Mouse (Mus musculus) naive thymus-derived CD4-positive, alpha-beta T cell, adult 2 months (primary cell): Measurements from ENCODE around the gene Dlx1.

Experiments used
- DNase-seq: peaks from one replicate; pipeline ENCODE4 v3.0.0-alpha.2; 2011; ENCODE audit warnings: low read depth

Gene Dlx1

DNA sequence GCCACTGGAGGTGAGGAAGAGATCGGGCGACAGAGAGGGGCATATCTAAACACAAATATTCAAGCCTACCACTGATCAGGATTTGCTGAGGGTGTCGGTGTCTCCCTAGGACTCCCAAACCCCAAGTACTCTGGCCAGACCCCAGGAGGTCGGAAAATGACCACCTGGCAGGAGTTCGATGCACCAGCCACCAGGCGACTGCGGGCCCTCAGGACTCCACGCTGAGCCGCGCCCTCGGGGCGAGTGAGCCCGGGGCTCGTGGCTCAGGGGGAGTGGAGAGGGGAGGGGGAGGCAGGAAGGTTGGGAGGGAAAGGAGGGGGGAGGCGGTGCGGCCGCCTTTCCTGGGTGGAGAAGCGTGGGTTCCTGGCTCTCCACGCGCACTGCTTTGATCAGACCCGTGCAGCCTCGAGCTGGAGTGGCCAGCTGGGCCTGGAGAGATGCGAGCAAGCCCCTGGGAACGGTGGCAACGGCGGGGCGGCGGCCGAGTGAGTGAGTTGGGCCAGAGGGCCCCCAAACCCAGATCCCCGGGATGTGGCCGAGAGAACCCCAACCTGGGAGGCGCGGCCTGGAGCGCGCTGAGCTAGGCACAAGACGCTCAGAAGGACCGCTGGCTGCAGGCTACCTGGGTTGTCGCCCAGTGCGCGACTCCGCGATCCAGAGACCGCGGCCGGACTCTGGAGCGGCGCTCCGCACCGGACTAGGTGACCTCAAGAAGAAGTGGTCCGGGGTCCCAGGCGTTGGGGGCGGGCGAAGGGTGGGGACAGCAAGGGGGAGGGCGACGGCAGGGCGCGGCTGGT is 999 bp downstream of the Dlx1 start:
- DNase-seq, result no peak

DNA sequence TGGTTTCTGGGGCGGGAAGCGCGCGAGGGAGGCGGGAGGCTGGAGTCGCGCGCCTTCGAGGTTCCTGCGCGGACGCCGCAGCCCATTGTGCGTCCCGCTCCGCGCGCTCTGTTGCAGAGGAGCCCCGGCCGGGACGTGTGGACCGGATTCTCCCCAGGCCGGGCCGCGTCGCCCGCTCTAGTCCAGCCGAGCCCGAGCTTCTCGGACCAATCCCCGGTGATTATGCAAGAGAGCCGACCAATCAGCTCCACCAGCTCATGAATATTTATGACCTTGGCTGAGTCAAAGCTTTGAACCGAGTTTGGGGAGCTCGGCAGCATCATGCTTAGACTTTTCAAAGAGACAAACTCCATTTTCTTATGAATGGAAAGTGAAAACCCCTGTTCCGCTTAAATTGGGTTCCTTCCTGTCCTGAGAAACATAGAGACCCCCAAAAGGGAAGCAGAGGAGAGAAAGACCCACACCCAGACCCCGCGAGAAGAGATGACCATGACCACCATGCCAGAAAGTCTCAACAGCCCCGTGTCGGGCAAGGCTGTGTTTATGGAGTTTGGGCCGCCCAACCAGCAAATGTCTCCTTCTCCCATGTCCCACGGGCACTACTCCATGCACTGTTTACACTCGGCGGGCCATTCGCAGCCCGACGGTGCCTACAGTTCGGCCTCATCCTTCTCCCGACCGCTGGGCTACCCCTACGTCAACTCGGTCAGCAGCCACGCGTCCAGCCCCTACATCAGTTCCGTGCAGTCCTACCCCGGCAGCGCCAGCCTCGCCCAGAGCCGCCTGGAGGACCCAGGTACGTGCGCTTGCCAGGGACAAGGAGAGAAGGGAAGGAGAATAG is 1.8 kb downstream of the Dlx1 start:
- peak; percentile 43 for DNase-seq

DNA sequence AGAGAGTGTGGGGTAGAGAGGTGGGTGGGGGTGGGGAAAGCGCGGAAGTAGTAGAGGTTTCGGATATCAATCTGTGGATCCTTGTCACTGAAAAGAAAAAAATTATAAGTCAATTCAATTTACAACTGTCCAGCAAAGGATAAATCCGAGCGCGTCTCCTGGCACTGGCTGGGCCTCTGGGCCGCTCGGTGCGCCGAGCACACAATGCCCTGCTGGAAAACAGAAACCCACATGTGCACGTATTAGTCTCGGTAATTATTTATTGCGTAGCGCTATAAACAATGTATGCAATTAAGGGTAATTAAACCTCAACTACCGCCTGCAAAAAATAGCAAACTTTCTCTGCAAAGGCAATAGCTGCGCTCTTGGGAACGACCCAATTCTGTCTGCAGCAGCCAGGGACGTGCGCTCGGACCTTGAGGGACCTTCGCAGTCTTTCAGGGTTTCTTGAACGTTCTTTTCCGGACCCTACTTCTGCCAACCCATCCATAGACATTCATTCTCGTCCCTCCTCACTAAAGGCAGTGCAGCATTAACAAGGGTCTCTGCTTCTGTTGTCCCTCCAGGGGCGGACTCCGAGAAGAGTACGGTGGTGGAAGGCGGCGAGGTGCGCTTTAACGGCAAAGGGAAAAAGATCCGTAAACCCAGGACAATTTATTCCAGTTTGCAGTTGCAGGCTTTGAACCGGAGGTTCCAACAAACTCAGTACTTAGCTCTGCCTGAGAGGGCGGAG is 2.6 kb downstream of the Dlx1 start:
- DNase-seq, result peak; percentile 17

DNA sequence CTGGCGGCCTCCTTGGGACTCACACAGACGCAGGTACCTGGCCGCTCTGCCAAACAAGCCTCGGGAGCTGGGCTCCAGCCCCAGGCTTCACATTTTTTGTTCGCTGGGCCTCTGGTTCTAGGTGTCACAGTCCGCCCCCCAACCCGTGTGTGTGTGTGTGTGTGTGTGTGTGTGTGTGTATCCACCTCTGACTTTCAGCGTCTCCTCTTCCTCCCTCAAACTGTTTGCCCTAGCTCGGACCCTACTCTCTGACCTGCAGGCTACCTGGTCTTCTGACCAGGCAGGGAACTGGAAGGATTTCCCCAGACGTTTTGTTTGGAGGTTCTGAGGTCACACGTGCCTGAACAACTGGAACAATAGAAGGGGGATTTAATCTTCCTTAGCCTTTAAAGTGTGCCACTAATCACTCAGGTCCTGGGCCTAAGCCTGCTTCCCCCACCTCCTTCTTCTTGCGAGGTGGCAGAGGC is 3.2 kb downstream of the Dlx1 start:
- DNase-seq, result no peak

DNA sequence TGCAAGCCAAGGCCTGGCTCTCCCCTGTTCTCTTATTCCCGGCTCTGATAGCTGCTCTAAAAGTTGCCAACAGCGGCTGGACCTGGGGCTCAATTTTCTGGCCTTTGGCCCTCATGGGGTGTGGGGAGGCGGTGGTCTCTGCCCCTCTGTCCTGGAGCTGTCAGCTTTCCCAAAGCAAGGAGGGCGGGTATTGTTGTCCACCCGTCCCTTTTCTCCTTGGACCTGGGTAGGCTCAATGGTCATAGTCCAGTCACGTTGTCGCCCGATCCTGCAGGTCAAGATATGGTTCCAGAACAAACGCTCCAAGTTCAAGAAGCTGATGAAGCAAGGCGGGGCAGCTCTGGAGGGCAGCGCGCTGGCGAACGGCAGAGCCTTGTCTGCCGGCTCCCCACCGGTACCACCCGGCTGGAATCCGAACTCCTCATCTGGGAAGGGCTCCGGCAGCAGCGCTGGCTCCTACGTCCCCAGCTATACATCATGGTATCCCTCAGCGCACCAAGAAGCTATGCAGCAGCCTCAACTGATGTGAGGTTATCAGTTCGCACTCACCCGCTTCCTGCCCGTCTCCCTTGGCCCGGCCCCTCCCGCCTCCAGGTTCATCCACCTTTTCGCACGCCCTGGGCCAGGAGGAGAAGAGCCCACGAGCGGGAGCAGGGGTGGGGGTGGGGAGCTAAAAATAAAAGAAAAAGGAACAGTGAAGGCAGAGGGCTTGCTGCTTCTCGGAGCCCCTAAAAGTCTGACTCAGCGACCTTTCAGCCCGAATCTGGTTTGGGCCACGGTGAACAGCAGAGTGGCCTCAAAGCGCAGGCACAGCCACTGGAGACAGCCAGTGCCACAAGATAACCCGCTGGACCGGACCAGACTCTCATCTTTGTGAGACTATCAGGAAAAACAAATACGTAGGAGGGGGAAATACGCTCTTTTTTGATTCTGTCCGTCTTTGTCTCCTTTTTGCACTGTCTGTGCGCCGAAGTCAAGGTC is 4.4 kb downstream of the Dlx1 start:
- peak; percentile 21 for DNase-seq

DNA sequence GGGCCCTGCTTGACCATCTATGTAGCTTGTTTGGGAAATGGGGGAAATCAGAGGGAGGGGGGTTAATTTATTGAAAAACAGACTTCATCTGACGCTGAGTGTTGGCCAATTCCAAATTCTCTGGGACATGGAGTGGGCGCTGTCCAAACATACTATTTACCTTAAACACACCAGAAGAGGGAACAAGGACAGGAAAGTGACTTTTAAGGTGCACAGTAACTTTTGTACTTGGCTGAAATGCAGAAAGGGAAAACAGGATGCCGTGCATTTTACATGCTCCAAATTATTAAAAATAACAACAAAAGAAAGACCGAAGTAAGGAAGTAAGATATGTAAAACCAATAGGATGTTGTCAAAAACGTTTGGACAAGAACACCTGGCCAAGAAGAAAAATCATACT is 5.2 kb downstream of the Dlx1 start:
- no peak for DNase-seq

DNA sequence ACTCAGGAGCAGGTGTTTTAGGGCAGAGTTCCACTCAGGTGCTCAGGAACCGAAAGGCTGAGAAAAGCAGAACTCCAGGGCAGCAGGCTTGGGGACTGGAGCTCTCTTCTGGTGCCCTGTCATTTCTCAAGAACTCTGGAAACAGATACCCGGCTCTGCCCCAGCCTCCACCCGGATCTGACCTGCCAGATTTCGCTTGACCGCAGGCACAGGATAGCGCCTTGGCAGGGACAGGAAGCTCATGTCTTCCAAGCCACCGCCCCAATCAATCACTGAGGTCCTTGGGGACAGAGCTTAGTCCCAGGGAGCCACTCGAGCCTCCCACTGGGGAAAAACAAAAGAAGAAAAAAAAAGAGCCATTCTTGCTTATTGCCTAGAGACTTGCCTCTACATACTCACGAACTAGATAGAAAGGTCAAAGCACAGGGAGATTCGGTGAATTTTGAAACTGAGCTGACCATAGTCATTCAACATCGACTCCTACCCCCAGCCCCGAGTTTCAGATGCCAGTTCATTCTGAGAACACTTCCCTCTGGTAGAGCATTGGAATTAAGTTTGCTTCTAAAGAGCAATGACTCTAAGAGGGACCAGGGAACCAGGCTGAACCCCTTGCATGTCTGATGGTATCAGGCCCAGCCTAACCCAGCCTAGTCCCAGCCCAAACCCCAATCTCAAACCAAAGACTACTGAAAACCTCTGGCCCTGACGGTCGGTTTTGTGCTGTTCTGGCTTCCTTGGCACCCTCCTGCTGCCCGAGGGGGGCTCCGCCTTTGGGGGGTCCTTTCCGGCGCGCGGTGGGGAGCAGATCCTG is 6.5 kb downstream of the Dlx1 start:
- DNase-seq, result no peak

DNA sequence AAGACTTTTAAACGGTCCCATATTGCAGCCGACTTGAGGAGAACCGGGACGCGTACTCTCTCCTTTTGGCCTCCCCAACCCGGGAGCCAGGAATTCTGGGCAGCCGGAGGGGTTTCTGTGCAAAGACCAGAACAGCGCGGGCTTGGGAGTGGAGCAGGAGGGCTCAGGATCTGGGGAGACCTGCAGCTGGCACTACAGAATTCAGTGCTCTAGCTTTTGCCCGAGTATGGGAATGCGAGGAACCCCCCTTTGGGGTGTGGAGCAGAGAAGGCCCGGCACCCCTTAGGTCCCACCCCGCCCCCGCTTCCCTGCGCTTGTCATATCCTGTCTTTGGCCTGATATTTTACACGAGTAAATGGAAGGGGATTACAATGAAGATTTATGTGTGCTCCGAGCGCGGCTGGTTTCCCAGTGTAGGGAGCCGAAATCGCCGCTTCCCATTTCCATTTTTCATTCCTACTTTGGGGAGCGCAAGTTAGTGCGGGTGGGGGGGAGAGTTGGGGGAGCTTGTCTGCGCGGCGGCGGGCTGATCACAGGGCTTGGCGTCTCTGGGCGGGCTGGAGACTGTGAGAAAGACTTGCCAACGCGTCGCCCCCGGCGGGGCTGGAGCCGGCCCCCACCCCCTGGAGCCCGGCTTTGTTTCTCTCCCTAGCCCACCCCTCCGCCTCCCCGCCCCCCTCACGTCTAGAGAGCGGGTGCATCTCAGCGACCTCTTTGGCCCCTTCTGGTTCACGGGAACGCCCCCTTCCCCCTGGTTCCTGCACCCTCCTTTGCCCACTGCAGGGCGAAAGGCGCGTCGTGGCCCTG is 12.9 kb downstream of the Dlx1 start:
- DNase-seq, result peak; percentile 18

DNA sequence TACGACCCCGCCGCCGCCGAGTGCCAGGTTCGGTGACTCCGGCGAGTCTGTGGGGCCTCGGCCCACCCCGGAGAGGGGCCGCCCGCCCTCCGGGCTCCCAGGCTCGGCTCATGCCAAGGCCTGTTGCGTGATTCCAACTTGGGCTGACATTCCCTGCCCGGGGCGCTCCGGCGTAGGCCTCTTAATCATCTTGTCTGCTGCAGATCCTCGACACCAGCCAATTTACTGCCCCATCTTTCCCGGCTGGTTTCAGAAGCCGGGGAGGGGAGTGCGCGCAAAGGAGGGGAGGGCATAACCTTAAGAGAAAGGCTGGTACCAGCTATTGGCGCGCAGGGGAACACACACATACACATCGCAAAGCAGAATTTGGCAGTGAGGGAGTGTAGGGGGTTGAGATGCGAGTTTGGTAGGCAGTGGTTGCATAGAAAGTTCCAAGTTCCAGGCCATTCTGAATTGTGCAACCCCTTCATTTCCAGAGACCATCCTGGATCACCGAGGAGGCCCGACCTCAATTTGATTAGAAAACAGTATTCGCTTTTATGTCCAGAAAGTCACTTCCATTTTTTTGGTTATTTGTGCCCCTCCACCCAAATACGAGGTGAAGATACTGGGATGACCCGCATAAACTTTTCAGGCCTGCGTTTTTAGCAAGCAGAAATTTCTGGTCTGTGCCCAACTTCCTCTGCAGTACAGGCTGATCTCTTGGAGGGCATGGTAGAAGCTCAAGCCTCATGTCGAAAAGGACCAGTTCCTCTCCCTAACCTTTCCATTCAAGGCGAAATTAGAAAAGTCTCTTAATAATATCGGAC is 13.7 kb downstream of the Dlx1 start:
- DNase-seq, result no peak

DNA sequence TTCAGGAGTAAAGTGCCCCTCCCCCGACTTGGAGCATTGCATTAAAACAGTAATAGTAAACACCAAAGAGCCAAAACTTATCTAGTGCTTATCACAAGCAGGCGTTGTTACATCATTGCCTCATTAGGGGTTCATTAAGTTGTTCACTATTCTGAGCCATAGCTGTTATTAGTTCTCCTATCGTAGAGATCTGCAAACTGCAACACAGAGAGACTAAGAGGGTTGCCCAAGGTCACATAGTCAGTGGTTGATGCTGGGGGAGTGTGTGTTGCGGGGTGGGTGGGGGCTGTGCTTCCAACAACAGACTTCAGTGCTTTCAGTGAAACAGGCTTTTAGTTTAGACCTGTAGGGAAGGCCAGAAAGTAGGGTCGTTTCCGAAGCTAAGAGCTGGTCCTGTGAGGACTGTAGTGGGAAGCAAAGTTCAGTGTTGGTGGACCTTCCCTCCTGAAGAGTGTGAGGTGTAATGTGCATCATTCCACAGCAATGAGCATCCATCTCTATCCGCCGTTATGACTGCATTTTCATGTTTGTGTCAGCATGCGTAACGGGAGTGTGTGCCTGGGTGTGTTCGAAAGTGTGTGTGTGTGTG is 14.4 kb downstream of the Dlx1 start:
- peak; percentile 19 for DNase-seq

DNA sequence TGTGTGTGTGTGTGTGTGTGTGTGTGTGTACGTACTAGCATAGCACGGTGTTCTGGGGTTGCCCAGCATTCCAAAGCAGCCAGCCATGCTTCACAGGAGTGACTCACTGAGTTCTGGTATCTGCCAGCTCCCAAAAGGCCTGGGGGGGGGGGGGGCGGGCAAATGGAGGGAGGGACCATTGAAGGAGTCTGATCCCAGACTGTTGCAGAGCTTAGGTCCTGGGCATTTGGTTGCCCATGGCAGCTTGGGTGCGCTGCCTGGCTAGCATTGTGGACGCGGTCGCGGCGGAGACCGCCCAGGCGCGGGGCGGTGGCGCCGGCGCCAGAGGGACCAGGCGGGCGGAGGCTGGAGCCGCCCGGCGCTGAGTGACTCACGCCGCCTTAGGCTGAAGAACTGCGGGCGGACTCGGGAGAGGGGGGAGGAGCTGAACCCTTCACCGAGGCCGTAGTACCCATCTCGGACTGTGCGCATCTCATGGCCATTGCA is 14.9 kb downstream of the Dlx1 start:
- DNase-seq, result peak; percentile 19

DNA sequence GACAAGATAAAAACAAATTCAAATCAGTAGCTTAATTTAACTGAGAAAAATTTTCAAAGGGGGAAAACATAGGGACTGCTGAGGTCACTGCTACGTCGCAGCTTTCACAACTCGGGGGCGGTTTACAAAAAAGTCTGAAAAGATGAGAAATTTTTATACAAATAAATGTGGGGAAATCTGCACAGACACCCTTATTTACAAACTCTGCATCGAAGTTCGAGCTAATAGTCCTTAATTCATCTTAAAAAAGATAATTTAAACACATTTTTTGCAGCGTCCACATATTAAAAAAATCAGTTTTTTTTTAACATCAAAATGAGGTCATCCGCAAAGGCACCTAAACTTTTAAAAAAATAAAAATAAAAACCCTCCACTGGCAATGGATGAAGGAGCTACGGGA is 15.6 kb downstream of the Dlx1 start:
- DNase-seq, result no peak

DNA sequence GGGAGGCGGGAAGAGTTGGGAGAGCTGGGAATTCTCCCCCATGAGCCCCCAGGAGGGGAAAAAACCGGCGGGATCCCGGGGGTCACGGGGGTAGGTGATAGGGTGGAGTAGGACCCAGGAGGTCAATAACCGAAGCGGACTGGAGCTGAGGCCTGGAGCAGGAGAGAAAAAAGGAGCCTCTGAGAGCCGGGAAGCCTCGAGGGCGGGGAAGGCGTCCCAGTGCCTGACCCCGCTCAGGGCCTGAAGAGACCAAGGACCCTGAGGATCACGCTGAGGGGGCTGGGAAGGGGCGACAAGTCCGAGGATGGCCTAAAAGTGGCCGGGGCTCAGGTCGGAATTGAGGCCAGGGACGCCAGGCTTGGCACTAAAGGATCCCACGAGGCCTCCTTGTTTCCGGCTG is 16.0 kb downstream of the Dlx1 start:
- DNase-seq, result peak; percentile 16

DNA sequence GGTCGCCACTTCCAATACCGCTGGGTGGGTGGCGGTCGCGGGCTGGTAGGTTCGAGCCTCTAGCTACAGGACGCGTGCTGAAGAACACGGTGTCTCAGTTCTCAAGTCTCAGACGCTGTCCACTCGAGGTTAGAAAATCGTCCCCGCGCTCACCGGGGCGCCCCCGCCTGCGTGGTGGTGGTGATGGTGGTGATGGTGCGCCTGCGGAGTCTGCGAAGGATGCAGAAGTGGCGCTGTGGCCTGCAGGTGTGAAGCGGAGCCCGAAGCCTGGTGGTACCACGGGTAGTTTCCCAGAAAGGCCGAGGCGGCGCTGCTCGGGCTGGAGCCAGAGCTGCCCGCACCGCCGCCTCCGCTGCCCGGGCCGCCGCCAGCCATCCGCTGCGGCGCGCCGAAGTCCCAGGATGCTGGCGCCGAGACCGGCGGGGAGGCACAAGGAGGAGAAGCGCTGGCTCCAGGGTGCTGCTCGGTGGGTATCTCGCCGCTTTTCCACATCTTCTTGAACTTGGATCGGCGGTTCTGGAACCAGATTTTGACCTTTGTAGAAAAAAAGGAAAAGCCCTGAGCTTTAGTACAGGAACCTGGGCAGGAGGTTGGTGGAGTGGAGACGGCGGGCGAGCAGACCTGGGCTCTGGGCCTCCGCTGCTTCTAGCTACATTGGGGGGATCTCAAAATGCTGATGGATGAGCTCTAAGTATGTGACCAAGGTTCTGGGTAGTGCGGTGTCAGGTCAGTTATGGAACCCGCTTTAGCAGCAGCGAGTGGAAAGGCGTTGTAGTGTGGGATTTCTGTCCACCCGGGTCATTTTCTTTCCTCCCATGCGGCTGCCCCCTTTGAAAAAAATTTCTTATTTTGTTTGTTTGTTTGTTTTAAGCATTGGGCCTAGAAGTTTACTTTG is 16.7 kb downstream of the Dlx1 start:
- peak; percentile 36 for DNase-seq

DNA sequence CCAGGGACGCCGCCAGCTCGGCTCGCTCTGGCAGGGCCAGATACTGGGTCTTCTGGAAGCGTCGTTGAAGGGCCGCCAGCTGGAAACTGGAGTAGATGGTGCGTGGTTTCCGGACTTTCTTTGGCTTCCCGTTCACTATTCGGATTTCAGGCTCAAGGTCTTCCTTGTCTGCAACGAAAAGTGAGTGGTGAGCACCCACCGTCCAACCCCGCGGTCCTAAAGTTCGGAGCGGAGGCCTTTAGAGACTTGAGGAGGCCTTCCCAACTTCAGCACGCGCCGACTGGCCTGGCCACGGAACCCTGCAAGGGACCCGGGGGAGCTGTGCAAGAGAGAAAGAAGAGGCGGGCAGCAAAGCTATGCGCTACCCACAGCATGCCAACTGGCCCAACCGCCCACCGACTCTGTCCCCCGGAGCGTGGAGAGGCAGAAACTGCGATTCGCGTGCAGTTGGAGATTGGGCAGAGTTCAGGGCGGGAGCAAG is 17.5 kb downstream of the Dlx1 start:
- DNase-seq, result peak; percentile 38

DNA sequence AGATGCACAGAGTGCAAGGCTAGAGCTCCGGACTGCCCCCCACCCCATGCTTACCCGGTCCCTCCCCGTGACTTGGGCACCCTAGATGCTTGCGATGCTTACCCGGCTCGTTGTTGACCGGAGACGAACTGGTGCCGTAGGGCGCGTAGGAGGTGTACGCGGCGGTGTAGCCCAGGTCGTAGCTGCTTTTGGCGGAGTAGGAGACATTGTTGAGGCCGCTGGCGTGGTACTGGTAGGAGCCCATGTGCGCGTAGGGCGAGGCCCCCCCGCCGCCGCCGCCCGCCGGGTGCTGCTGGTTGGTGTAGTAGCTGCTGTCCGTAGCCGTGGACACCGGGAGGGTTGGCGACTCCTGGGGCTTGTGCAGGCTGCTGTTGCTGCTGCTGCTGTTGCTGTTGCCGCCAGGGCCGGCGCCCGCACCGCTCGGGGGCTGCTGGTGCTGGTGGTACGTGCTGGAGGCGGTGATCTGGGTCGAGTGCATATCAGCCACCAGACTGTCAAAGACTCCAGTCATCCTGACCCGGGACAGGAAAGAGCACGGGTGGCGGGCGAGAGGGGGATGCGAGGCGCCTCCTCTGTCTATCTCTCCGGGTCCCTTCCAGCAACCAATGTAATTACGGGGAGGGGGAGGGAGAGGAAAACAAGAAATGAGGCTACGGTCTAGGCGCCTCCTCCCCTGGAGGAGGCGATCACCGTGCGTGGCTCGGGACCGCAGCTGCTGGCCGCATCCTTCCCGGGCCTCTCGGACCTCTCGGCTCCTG is 18.1 kb downstream of the Dlx1 start:
- DNase-seq, result peak; percentile 61
